Mouse (Mus musculus) heart, postnatal 0 days (tissue): ENCODE data around the gene Fbln1.

Experiments
- CTCF ChIP-seq: IDR thresholded peaks from 2 replicates; pipeline ENCODE4 v1.5.1; 2016; ENCODE audit warnings: antibody characterized with exemption, control low read depth, low read depth
- EP300 ChIP-seq: IDR thresholded peaks from 2 replicates; pipeline ENCODE4 v1.6.1; 2016; ENCODE audit warnings: antibody characterized with exemption, low read depth

GRCm38 (mm10) chr15:85296538-85296937 is 90.8 kb downstream of the Fbln1 start:
- no peak for TF ChIP-seq CTCF
- TF ChIP-seq EP300, result no peak
